Mouse (Mus musculus) liver, adult 2 months (tissue): Measurements from ENCODE around the gene Cct5. TPM values are rescaled to one million over a fixed set of nuclear protein-coding genes. Genes with fewer than 3 reads are reported as not detected.

ENCODE experiments used
- DNase-seq: peaks from one replicate; pipeline ENCODE4 v3.0.0-alpha.2; 2011; ENCODE audit warnings: low read depth, low spot score; ENCODE audit errors: extremely low read depth
- H3K27ac ChIP-seq: fragments of 200-500 bp; replicated peaks from 2 replicates; pipeline ENCODE4 v1.5.1; 2012; ENCODE audit warnings: low read depth, mild to moderate bottlenecking, control low read depth, inconsistent platforms, low read length; ENCODE audit not compliant: insufficient read depth
- H3K27me3 ChIP-seq: fragments of 200-500 bp; 2 replicates; pipeline ENCODE4 v1.6.1; 2012; ENCODE audit warnings: mild to moderate bottlenecking, moderate library complexity, low read length, inconsistent platforms; ENCODE audit not compliant: control insufficient read depth, insufficient read depth
- H3K36me3 ChIP-seq: fragments of 200-500 bp; 2 replicates; pipeline ENCODE4 v1.6.1; 2012; ENCODE audit warnings: low read length, inconsistent platforms; ENCODE audit not compliant: control insufficient read depth, insufficient read depth
- H3K4me1 ChIP-seq: fragments of 200-500 bp; 2 replicates; pipeline ENCODE4 v1.6.1; 2011; ENCODE audit warnings: low read length; ENCODE audit not compliant: control insufficient read depth, insufficient read depth
- H3K4me3 ChIP-seq: fragments of 200-500 bp; 2 replicates; pipeline ENCODE4 v1.5.1; 2011; ENCODE audit warnings: low read depth, mild to moderate bottlenecking, control low read depth, low read length, moderate library complexity; ENCODE audit not compliant: insufficient read depth
- H3K79me2 ChIP-seq: fragments of 200-500 bp; 2 replicates; pipeline ENCODE4 v1.6.1; 2012; ENCODE audit warnings: inconsistent platforms, mild to moderate bottlenecking, low read length, moderate library complexity; ENCODE audit not compliant: control insufficient read depth, insufficient read depth
- H3K9ac ChIP-seq: fragments of 200-500 bp; 2 replicates; pipeline ENCODE4 v1.6.1; 2012; ENCODE audit warnings: low read depth, mild to moderate bottlenecking, control low read depth, inconsistent platforms, low read length
- CTCF ChIP-seq: fragments of 200-500 bp; IDR thresholded peaks from 2 replicates; pipeline ENCODE4 v1.5.1; 2011; ENCODE audit warnings: low read depth, low read length, control low read depth
- POLR2A ChIP-seq: fragments of 200-500 bp; IDR thresholded peaks from 2 replicates; pipeline ENCODE4 v1.6.1; 2011; ENCODE audit warnings: low read length, control low read depth; ENCODE audit not compliant: insufficient read depth; ENCODE audit errors: extremely low read depth
- WGBS: fragments of 180-500 bp; shearing (Covaris S2); methylation state at CpG from one replicate; pipeline ENCODE4 v1.1.7; 2018; 5-methylcytosine and 5-hydroxymethylcytosine counted together
- polyA plus RNA-seq: library from polyadenylated mRNA; depleted of rRNA; stranded (reverse); fragments of >200 nt; gene quantifications from 2 replicates; pipeline ENCODE4 v1.2.3, GENCODE M21; 2012
- total RNA-seq: library from RNA; depleted of rRNA; stranded (reverse); fragments of >200 nt; gene quantifications from 2 replicates; pipeline ENCODE4 v1.2.3, GENCODE M21; 2014

Cct5 gene
- total and polyA plus RNA-seq, 2 experiments, result 73.6 to 180 TPM

DNA sequence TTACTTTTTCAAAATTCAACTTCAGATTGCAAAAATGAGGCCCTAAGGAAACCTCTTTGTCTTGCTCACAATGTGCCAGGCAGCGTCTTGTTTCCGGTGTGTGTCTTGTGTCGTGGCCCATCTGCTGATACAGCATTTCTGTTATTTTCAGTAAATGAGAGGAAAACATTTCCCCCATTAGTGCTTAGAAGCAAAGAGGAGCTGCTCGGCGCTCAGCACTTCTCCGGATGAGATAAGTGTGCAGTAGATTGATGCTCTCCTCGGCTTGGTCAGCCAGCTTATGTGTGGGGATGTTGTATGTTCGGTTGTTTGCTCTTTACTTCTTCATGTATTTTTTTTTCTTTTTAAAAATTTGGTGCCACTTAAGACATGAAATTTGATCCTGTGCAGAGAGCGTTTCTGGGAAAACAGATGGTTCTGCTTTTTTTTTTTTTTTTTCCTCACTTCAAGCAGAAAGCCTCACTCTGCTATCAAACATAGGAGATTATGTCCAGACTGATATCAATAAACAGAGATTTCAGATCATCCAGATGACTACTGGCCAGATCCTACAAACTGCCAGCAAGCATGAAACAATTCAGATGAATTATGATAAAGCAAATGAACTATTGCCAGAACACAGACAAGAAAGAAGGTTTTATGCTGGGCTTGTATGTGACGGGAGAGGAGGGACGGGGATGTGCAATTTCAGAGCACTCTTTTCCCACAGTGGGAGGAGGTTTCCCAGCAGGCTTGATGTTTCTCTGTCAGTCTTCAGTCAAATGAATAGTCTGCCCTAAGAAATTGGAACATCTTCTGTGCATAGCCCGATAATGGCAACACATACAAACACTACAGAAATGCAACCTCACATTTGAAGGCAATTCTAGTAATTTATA, 25.9 kb upstream of the Cct5 start:
- Histone ChIP-seq H3K4me3 (no peak overlapping the region), H3K27ac (no peak overlapping the region), H3K36me3 (no peaks in the 10 kb centered on the region), H3K4me1 (no peaks in the 10 kb centered on the region), H3K79me2 (no peaks in the 10 kb centered on the region), H3K27me3 (no peaks in the 10 kb centered on the region), H3K9ac (no peak overlapping the region)
- DNase-seq, result peak; percentile 9
- 75% methylated on average over 12 of the region's 12 CpGs for WGBS
- TF ChIP-seq POLR2A (no peak), CTCF (no peak)

DNA sequence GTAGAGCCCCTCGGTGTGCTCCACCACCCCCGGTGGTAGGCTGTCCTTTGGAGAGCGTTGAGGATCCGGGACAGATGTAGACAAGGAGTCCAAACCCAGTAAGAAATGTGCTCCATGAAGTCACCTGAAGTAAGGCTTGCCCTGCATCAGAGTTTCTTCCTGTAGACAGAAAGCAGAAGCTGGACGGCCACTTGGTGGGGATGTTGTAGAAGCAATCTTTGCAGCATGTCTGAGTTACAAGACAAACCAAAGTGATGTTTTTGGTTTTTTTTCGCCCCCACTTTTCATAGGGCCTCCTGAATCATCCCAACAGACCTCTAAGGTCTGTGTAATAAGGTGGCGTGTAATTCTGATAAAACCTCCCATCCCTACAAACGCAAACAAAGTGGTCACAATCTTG, 17.9 kb upstream of the Cct5 start:
- 96% methylated on average over 8 of the region's 8 CpGs for WGBS
- TF ChIP-seq CTCF (no peak), POLR2A (no peak)
- Histone ChIP-seq H3K79me2 (no peaks in the 10 kb centered on the region), H3K27me3 (no peaks in the 10 kb centered on the region), H3K4me3 (no peak overlapping the region), H3K36me3 (peaks cover 21% of the 10 kb centered on the region), H3K9ac (no peak overlapping the region), H3K27ac (no peak overlapping the region), H3K4me1 (no peaks in the 10 kb centered on the region)
- no peak for DNase-seq

DNA sequence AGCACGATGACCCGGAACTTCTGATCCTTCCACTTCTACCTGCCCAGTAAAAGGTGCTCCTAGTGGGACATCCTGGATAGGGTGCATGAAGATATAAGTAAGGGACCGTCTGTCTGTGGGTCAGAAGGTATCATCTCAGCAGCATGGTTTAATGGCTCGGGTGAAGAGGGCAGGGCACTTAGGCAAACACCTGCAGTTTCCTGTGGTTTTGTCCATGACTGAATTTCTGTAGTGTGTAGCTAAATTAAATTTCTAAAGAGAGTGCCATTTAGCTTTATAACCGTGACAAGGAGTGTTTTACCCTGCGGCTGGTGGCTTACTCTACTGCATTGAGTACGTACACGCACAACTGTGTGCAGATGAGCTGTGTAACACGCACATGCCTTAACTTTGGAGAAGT, 15.7 kb upstream of the Cct5 start:
- no peak overlapping the region for H3K9ac ChIP-seq
- H3K27me3 ChIP-seq, result no peaks in the 10 kb centered on the region
- WGBS, result 96% methylated on average over 9 of the region's 9 CpGs
- H3K4me1 ChIP-seq, result no peaks in the 10 kb centered on the region; the same call in 1 of the 2 replicates
- peaks cover 21% of the 10 kb centered on the region for H3K36me3 ChIP-seq
- TF ChIP-seq POLR2A, result no peak
- TF ChIP-seq CTCF, result no peak
- no peaks in the 10 kb centered on the region for H3K79me2 ChIP-seq
- no peak overlapping the region for H3K4me3 ChIP-seq
- H3K27ac ChIP-seq, result no peak overlapping the region
- DNase-seq, result no peak

DNA sequence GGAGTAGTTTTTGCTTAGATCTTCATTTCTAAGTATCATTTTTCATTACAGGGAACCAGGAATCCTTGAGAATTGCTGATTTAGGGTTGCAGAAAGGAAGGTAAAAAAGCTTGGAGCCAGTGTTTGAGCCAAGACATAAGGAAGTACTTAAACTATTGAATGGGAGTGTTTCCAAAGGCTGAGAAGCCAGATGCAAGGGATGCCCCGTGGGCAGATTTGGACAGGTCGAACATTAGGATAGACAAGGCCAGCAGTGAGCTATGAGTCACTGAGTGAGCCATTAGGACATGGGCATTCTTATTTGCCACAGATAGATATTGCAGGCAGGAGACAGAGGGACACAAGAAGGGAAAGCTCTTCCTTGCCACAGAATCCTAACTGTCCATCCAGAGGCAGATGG, 13.1 kb upstream of the Cct5 start:
- WGBS, result 80% methylated on average over 2 of the region's 2 CpGs
- TF ChIP-seq POLR2A, result no peak
- TF ChIP-seq CTCF, result no peak
- DNase-seq, result no peak
- Histone ChIP-seq H3K4me3 (no peak overlapping the region), H3K9ac (no peak overlapping the region), H3K4me1 (no peaks in the 10 kb centered on the region; the same call in 1 of the 2 replicates), H3K27ac (no peak overlapping the region), H3K79me2 (no peaks in the 10 kb centered on the region), H3K36me3 (peaks cover 20% of the 10 kb centered on the region), H3K27me3 (no peaks in the 10 kb centered on the region)

DNA sequence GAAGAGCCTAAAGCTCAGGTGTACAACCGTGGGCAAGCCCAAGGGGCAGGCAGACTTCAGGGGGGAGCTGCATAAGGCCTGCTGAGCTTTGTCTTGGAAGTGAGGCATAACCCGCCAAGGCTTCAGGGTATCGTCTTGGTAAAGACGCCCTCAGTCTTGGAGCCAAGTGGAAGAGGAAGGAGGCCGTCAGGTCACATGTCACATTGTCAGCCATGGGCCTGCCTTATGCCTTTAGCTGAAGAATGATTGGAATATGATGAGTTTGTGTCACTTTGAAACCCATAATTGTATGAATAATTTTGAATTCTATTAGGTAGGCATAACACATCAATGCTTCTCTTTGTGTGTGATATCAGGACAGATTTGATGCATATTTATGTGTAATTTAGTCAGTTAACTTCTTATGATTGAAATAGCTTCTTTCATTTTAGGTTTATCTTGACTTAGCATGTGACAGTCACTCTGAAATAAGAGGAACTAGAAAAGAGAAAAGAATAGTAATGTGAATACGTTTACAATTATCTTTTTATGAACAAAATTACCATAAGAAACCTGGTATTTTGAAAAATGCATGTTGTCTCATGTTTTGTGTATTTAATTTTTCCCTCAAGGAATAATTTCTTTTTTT, 12.3 kb upstream of the Cct5 start:
- no peak overlapping the region for H3K4me3 ChIP-seq
- H3K27me3 ChIP-seq, result no peaks in the 10 kb centered on the region
- no peak overlapping the region for H3K27ac ChIP-seq
- H3K4me1 ChIP-seq, result no peaks in the 10 kb centered on the region; the same call in 1 of the 2 replicates
- TF ChIP-seq POLR2A (no peak), CTCF (no peak)
- H3K9ac ChIP-seq, result no peak overlapping the region
- WGBS, result 92% methylated on average over 6 of the region's 6 CpGs
- DNase-seq, result no peak
- H3K79me2 ChIP-seq, result no peaks in the 10 kb centered on the region
- peaks cover 17% of the 10 kb centered on the region for H3K36me3 ChIP-seq
